Mouse (Mus musculus) heart, embryonic 11.5 days (tissue): ENCODE results near the gene Gab2. TPM values are rescaled to one million over a fixed set of nuclear protein-coding genes. Genes with fewer than 3 reads are reported as not detected.

Experiments
- ATAC-seq: fragments of 200-750 bp; cut with Nextera tagmentation; replicated peaks from 2 replicates; pipeline ENCODE4 v1.8.0; 2017; ENCODE audit warnings: moderate library complexity; ENCODE audit not compliant: insufficient number of reproducible peaks, low FRiP score, low TSS enrichment
- H3K27ac ChIP-seq: fragments of 300-500 bp; sonication (generic); 2 replicates; pipeline ENCODE4 v1.5.1; 2014; ENCODE audit warnings: mild to moderate bottlenecking, low read depth, low read length
- H3K27me3 ChIP-seq: fragments of 300-500 bp; sonication (generic); 2 replicates; pipeline ENCODE4 v1.6.1; 2014; ENCODE audit warnings: mild to moderate bottlenecking, low read length, mixed read lengths; ENCODE audit not compliant: control insufficient read depth, insufficient read depth
- H3K36me3 ChIP-seq: fragments of 300-500 bp; sonication (generic); 2 replicates; pipeline ENCODE4 v1.6.1; 2014; ENCODE audit warnings: mild to moderate bottlenecking, low read length, moderate library complexity, mixed read lengths; ENCODE audit not compliant: control insufficient read depth, insufficient read depth
- H3K4me1 ChIP-seq: fragments of 300-500 bp; sonication (generic); 2 replicates; pipeline ENCODE4 v1.6.1; 2014; ENCODE audit warnings: low read length; ENCODE audit not compliant: control insufficient read depth, insufficient read depth
- H3K4me2 ChIP-seq: fragments of 300-500 bp; sonication (generic); 2 replicates; pipeline ENCODE4 v1.6.1; 2014; ENCODE audit warnings: mild to moderate bottlenecking, moderate library complexity
- H3K4me3 ChIP-seq: fragments of 300-500 bp; sonication (generic); 2 replicates; pipeline ENCODE4 v1.5.1; 2014; ENCODE audit warnings: low read depth, low read length
- H3K9ac ChIP-seq: fragments of 300-500 bp; sonication (generic); 2 replicates; pipeline ENCODE4 v1.6.1; 2014; ENCODE audit warnings: mild to moderate bottlenecking, low read depth, low read length, moderate library complexity
- H3K9me3 ChIP-seq: fragments of 300-500 bp; sonication (generic); replicated peaks from 2 replicates; pipeline ENCODE4 v1.6.1; 2016; ENCODE audit warnings: low read length; ENCODE audit not compliant: control insufficient read depth
- WGBS: fragments of 180-500 bp; shearing (Covaris S2); extraction: QIAGEN DNeasy Blood & Tissue Kit; methylation state at CpG from one replicate; pipeline ENCODE4 v1.1.7; 2014; ENCODE audit not compliant: insufficient replicate concordance; 5-methylcytosine and 5-hydroxymethylcytosine counted together
- polyA plus RNA-seq: library from polyadenylated mRNA; unstranded; fragments of >200 nt; fragmentation: Nextera tagmentation; extraction: Ambion mirVana; gene quantifications from 2 replicates; pipeline ENCODE4 v1.2.1, GENCODE M21; 2014

The Gab2 gene
- polyA plus RNA-seq, 1 experiment from 2014 or later = 5.7 TPM

DNA sequence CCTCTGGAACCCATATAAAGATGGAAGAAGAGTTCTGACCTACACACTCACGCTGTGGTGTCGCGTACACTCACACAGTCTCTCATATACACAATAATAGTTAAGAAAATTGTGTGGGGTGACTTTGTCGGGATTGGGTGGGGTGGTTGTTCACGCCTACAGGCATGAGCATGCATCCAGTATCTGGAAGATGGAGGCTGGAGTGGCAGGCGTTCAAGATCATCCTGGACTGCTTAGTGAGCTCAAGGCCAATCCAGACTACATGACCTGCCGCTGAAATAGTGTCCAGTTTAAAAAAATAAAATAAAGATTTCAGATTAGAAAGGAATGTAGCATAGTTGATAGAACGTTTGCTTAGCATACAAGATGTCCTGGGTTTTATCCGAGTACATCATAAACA is 2.2 kb downstream of the Gab2 start:
- H3K36me3 ChIP-seq = no peaks in the 10 kb centered on the region
- no peak for ATAC-seq
- 0 out of 2 replicates have a peak overlapping the region, but pooled peaks have one; percentile 66 for H3K4me3 ChIP-seq
- H3K9me3 ChIP-seq = no peaks in the 10 kb centered on the region
- H3K4me1 ChIP-seq = peaks cover 14% of the 10 kb centered on the region
- H3K27ac ChIP-seq = peak overlapping the region; percentile 96
- 71% methylated on average over 9 of the region's 9 CpGs for WGBS
- no peaks in the 10 kb centered on the region for H3K27me3 ChIP-seq
- H3K9ac ChIP-seq = no peak overlapping the region
- H3K4me2 ChIP-seq = peak overlapping the region; percentile 83

GRCm38 (mm10) chr7:97084181-97084580 is 2.8 kb downstream of the Gab2 start:
- no peak overlapping the region for H3K27ac ChIP-seq

GRCm38 (mm10) chr7:97085291-97085690 is 3.9 kb downstream of the Gab2 start:
- H3K27me3 ChIP-seq = no peaks in the 10 kb centered on the region
- H3K9ac ChIP-seq = no peak overlapping the region
- no peaks in the 10 kb centered on the region for H3K36me3 ChIP-seq
- no peak overlapping the region for H3K4me2 ChIP-seq
- 21% methylated on average over 4 of the region's 4 CpGs for WGBS
- no peak overlapping the region for H3K27ac ChIP-seq
- no peak overlapping the region for H3K4me3 ChIP-seq
- peaks cover 14% of the 10 kb centered on the region for H3K4me1 ChIP-seq
- no peaks in the 10 kb centered on the region for H3K9me3 ChIP-seq
- no peak for ATAC-seq

More at GRCm38 (mm10) chr7:97084181-97084580, 2.8 kb downstream of the Gab2 start:
- Histone ChIP-seq H3K4me3 (no peak overlapping the region), H3K27me3 (no peaks in the 10 kb centered on the region), H3K4me2 (no peak overlapping the region; the same call in 1 of the 2 replicates), H3K36me3 (no peaks in the 10 kb centered on the region), H3K9ac (no peak overlapping the region), H3K9me3 (no peaks in the 10 kb centered on the region), H3K4me1 (peaks cover 14% of the 10 kb centered on the region)
- no peak for ATAC-seq
- 89% methylated on average over 1 of the region's 1 CpGs for WGBS

DNA sequence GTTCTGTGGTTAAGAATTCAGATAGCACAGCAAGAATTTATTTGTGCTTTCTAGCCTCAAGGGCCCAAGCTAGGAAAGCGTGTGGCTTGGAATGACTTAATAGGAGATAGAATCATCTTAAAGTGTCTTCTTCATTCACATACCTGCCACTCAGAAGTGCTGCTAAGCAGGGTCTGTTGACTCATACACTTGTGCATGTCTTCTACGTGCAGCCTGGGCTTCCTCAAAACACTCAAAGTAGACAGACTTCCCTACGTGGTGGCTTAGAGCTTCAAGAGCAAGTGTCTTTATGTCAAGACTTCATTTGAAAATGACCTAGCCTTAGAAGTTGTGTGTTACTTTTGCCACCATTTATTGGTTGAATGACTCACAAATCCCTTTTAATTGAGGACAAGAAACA is 12.9 kb downstream of the Gab2 start:
- H3K4me2 ChIP-seq = no peak overlapping the region
- H3K27ac ChIP-seq = no peak overlapping the region
- WGBS = 65% methylated on average over 3 of the region's 3 CpGs
- H3K9me3 ChIP-seq = no peaks in the 10 kb centered on the region
- H3K4me1 ChIP-seq = no peaks in the 10 kb centered on the region; the same call in 1 of the 2 replicates
- no peak for ATAC-seq
- H3K9ac ChIP-seq = no peak overlapping the region
- no peaks in the 10 kb centered on the region for H3K27me3 ChIP-seq
- no peaks in the 10 kb centered on the region for H3K36me3 ChIP-seq
- H3K4me3 ChIP-seq = no peak overlapping the region

GRCm38 (mm10) chr7:97108119-97108518 is 26.7 kb downstream of the Gab2 start:
- Histone ChIP-seq H3K9ac (no peak overlapping the region), H3K4me2 (no peak overlapping the region), H3K27me3 (no peaks in the 10 kb centered on the region), H3K36me3 (no peaks in the 10 kb centered on the region), H3K9me3 (no peaks in the 10 kb centered on the region), H3K4me1 (no peaks in the 10 kb centered on the region), H3K27ac (no peak overlapping the region), H3K4me3 (no peak overlapping the region)
- no peak for ATAC-seq
- 81% methylated on average over 3 of the region's 3 CpGs for WGBS

DNA sequence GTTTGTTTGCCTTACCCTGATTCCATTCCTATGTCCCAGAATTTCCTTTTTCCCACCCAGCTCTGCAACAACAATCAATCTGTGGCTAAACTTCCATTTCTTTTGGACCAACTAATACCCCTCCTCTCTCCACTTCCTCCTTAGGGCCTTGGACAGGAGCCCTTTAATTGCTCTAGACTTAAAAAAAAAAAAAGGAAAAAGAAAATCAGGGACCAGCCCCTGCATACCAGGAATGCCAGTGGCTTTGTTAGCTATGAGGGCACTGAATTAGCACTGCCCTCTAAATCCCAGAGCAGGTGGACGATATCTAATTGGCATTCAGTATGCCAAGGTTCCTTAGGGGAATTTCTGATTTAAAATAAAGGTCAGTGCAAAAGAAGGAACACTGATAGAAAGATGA is 47.6 kb downstream of the Gab2 start:
- Histone ChIP-seq H3K36me3 (no peaks in the 10 kb centered on the region), H3K4me1 (peaks cover 4% of the 10 kb centered on the region; the same call in 1 of the 2 replicates), H3K27me3 (no peaks in the 10 kb centered on the region), H3K4me3 (no peak overlapping the region), H3K9ac (no peak overlapping the region), H3K9me3 (no peaks in the 10 kb centered on the region), H3K27ac (no peak overlapping the region), H3K4me2 (no peak overlapping the region)
- 33% methylated on average over 1 of the region's 1 CpGs for WGBS
- no peak for ATAC-seq

GRCm38 (mm10) chr7:97136453-97136852 is 55.1 kb downstream of the Gab2 start:
- Histone ChIP-seq H3K27ac (no peak overlapping the region), H3K9ac (no peak overlapping the region), H3K27me3 (no peaks in the 10 kb centered on the region), H3K36me3 (peaks cover 3% of the 10 kb centered on the region; the same call in 1 of the 2 replicates), H3K9me3 (no peaks in the 10 kb centered on the region), H3K4me3 (no peak overlapping the region), H3K4me1 (no peaks in the 10 kb centered on the region), H3K4me2 (no peak overlapping the region)
- 73% methylated on average over 3 of the region's 3 CpGs for WGBS
- no peak for ATAC-seq

DNA sequence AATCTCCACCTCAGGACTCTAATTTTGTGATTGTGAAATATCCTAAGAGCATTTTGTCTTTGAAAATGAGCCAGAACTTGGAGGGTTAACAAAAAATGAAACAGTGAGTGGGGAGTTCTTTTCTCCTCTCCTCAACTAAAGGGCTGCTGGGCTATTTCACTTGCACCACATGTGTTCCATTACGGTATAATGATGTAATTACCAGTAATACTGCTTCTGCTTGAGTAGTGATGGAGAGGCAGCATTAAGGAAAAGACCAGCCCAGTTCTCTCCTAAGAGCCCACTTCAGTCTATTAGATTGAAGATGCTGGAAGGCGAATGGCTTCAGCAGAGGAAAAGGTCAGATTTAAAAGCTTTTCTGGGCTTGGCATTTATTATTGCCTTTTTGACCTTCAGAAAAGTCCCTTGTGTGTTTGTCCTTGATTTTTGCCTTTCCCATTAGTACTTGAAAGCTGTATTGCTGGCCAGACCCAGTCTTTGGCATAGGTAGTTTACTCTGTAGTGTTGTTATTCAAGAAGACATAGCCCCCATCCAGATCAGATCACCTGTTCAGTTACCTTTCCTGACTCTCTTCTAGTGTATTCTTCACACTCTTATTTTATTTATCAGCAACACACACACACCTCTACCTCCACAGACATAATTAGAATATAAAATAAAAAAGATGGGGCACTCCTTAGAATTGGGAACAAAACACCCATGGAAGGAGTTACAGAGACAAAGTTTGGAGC is 69.9 kb downstream of the Gab2 start:
- Histone ChIP-seq H3K36me3 (no peaks in the 10 kb centered on the region), H3K4me1 (peaks cover 2% of the 10 kb centered on the region; the same call in 1 of the 2 replicates), H3K9me3 (no peaks in the 10 kb centered on the region), H3K4me2 (no peak overlapping the region), H3K27me3 (no peaks in the 10 kb centered on the region), H3K4me3 (no peak overlapping the region), H3K9ac (no peak overlapping the region), H3K27ac (no peak overlapping the region)
- 83% methylated on average over 2 of the region's 2 CpGs for WGBS
- no peak for ATAC-seq
